In the genomic region with DNA sequence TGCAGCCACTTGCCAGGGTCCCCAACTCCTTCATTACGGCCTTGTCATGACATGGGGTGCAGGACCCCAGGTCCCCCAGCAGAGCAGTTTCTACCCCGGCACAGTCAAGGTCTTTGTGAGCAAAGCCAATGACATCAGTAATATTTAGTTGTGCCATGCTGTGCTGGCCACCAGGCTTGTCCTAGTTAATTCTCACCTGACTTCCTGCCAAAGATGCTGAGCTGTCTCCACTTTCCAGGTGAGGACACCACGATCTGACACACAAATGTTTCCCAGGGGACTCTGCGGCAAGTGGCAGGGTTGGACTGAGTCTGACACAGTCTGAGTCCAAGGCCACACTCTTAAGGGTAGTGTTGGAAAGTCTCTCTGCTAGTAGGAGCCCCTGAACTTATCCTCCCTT, we compare ENCODE assay signal across 12 mouse cellular contexts. TPM values are rescaled to one million over a fixed set of nuclear protein-coding genes. Genes with fewer than 3 reads are reported as not detected.
DNase-seq lines count a peak whose midpoint lies in the region; ATAC-seq and TF ChIP-seq lines count a peak whose summit lies in the region.
"Had no signal": no experiment of that assay in that cellular context is flagged by ENCODE, and none has a peak within 500 bp of the region (broad histone marks: within the 10 kb centered on the region; RNA-seq: fewer than 3 reads in every experiment).

Gene Dscaml1 (plus strand): TSS at position 173 of the 400 bp plus-strand sequence.

- TF ChIP-seq CTCF in cerebellum, adult 2 months (IDR thresholded peaks at IDR 0.05; ENCODE audit: borderline replicate concordance, insufficient read depth, low read depth, low read length) = peak; percentile 32; the same call in 1 of the 2 replicates

- H3K4me1 ChIP-seq in cerebellum, adult 2 months (ENCODE audit: control insufficient read depth, insufficient read depth, low read length) = peaks cover 32% of the 10 kb centered on the region

- peak within 1 kb of the TSS; percentile 44; the same call in 1 of the 2 replicates for H3K27ac ChIP-seq in cerebellum, adult 2 months (ENCODE audit: insufficient read depth, low read length)

- ATAC-seq in granulocyte monocyte progenitor cell, adult 5-6 weeks (replicated peaks; ENCODE audit: poor library complexity, severe bottlenecking) = no peak

- no peak within 1 kb of the TSS for H3K4me3 ChIP-seq in cerebellum, adult 2 months (replicated peaks; ENCODE audit: insufficient read depth, low read depth, low read length)

- no peak for DNase-seq in layer of hippocampus, adult 8-10 months (ENCODE audit: low spot score in 2 of 2)
- no peak for DNase-seq in layer of hippocampus, adult 11-12 months (ENCODE audit: low spot score)
- DNase-seq in cerebellum, adult 2 months = peak; percentile 77 to 89
- peak; percentile 57 to 74 for DNase-seq in cerebellum, postnatal 36 days
- no peak for DNase-seq in left cerebral cortex, postnatal 4 days
- no peak for DNase-seq in lung, postnatal 36 days
- DNase-seq: adrenal gland, postnatal 36 days; kidney, postnatal 10 days; lung, postnatal 14 days; thymus, postnatal 36 days had no signal

- 16% methylated on average over 4 of the region's 4 CpGs for WGBS in cerebellum, adult 2 months

- no peak for TF ChIP-seq POLR2A in cerebellum, adult 2 months (IDR thresholded peaks at IDR 0.05; ENCODE audit: borderline replicate concordance, insufficient read depth, low read length)

- intact Hi-C loops in left cerebral cortex, postnatal 4 days (cut with DNase I) = no loop called here

- no peaks in the 10 kb centered on the region for H3K27me3 ChIP-seq in cerebellum, adult 2 months (ENCODE audit: control insufficient read depth, insufficient read depth, low read length)

RNA-seq across cellular contexts. Expression of gene Dscaml1, which starts in this region (rescaled TPM):
- 100 to 1,000 TPM in 1 of 4 experiments, 10 to 100 TPM in 3; 84.0 to 101 (median 88.8) TPM for total RNA-seq in layer of hippocampus, adult 8-10 months (2022)
- 23.4 and 27.0 TPM in 2 replicates for polyA plus RNA-seq in cerebellum, adult 2 months (2012; rRNA removed)
- total RNA-seq in left cerebral cortex, postnatal 4 days (2021) = 10 to 100 TPM; 46.6 to 49.1 TPM
- total RNA-seq in granulocyte monocyte progenitor cell, adult 5-6 weeks (2014; fragmentation: Nextera tagmentation) = not detected in 2 replicates
- not detected in 2 replicates for total RNA-seq in granulocyte monocyte progenitor cell, adult 5-6 weeks (2017)
- total RNA-seq: heart, adult 8-10 months had no signal

Comparison
In these comparisons a context has a peak if more than half of its experiments do, and no peak if none do; other contexts are left out.
1. RNA of gene Dscaml1 (total RNA-seq): 84.0 to 101 TPM in layer of hippocampus, adult 8-10 months and 46.6 to 49.1 TPM in left cerebral cortex, postnatal 4 days; not detected in granulocyte monocyte progenitor cell, adult 5-6 weeks; every median in the first group is over 10 times any median in the second.
2. DNase-seq: peak in cerebellum, adult 2 months (2 of 2) and cerebellum, postnatal 36 days (2 of 2); none in layer of hippocampus, adult 8-10 months (0 of 2), layer of hippocampus, adult 11-12 months (single experiment), left cerebral cortex, postnatal 4 days (single experiment) and lung, postnatal 36 days (single experiment).